Mouse (Mus musculus) lung, postnatal 0 days (tissue): Measurements from ENCODE around the gene Ppfia2.

Source experiments
- CTCF ChIP-seq: IDR thresholded peaks from 2 replicates; pipeline ENCODE4 v1.5.1; 2016; ENCODE audit warnings: antibody characterized with exemption, mild to moderate bottlenecking
- EP300 ChIP-seq: IDR thresholded peaks from 2 replicates; pipeline ENCODE4 v1.6.1; 2016; ENCODE audit warnings: antibody characterized with exemption, mild to moderate bottlenecking, control low read depth

- TF ChIP-seq CTCF (no peak), EP300 (no peak)
Observed at GRCm38 (mm10) chr10:106618194-106618593, 148.1 kb downstream of the Ppfia2 start.
